Mouse (Mus musculus): ENCODE data around the gene Olfr514. TPM values are rescaled to one million over a fixed set of nuclear protein-coding genes. Genes with fewer than 3 reads are reported as not detected.
"Not testable (repeated sequence)": the region's sequence is repeated elsewhere in the genome, so short reads cannot be mapped to it uniquely, and the experiment has no call there.

Gene Olfr514
- not detected in 2 replicates for polyA plus RNA-seq (2014; fragmentation: Nextera tagmentation; extraction: Ambion mirVana)

- H3K27me3 ChIP-seq (replicated peaks; ENCODE audit: control insufficient read depth, insufficient read depth, low read length): no peaks in the 10 kb centered on the region
- no peak for DNase-seq (ENCODE audit: low spot score)
- H3K4me3 ChIP-seq (ENCODE audit: low read depth, low read length): no peak within 1 kb of the TSS
- H3K4me2 ChIP-seq (ENCODE audit: low read length): no peak within 1 kb of the TSS
- no peaks in the 10 kb centered on the region for H3K36me3 ChIP-seq (ENCODE audit: control insufficient read depth, insufficient read depth, low read length)
- H3K9me3 ChIP-seq (ENCODE audit: control insufficient read depth, low read length): no peaks in the 10 kb centered on the region; the same call in 1 of the 2 replicates
- no peak within 1 kb of the TSS for H3K27ac ChIP-seq (ENCODE audit: low read depth)
- no peak within 1 kb of the TSS for H3K9ac ChIP-seq (ENCODE audit: low read length)
- no peak for ATAC-seq (replicated peaks; ENCODE audit: low FRiP score, low TSS enrichment, low read depth)
- H3K4me1 ChIP-seq (replicated peaks; ENCODE audit: control insufficient read depth, insufficient read depth, low read length): no peaks in the 10 kb centered on the region
Measured at GRCm38 (mm10) chr7:108825897-108826296, at the start of gene Olfr514. Olfr514 (minus strand) TSS chr7:108825997.

- Histone ChIP-seq H3K4me1 (replicated peaks; ENCODE audit: control insufficient read depth, insufficient read depth, low read length) (no peaks in the 10 kb centered on the region), H3K36me3 (ENCODE audit: control insufficient read depth, insufficient read depth, low read length) (no peaks in the 10 kb centered on the region), H3K27ac (ENCODE audit: low read depth) (no peak within 1 kb of the TSS), H3K9ac (ENCODE audit: low read length) (no peak within 1 kb of the TSS), H3K9me3 (ENCODE audit: control insufficient read depth, low read length) (no peaks in the 10 kb centered on the region), H3K27me3 (replicated peaks; ENCODE audit: control insufficient read depth, insufficient read depth, low read length) (no peaks in the 10 kb centered on the region), H3K4me3 (ENCODE audit: low read depth, low read length) (no peak within 1 kb of the TSS), H3K4me2 (ENCODE audit: low read length) (no peak within 1 kb of the TSS)
- ATAC-seq (replicated peaks; ENCODE audit: low FRiP score, low TSS enrichment, low read depth): no peak
- no peak for DNase-seq (ENCODE audit: low spot score)
- 65% methylated on average over 2 of the region's 2 CpGs for WGBS
Measured at GRCm38 (mm10) chr7:108872279-108872678, 46.5 kb upstream of the Olfr514 start, which contains the start of gene Olfr517. Olfr517 (minus strand) TSS chr7:108872379.

GRCm38 (mm10) chr7:108850429-108850828 lies 24.6 kb upstream of the Olfr514 start, which contains the start of gene Olfr516:
Olfr516 (minus strand) TSS chr7:108850529.
- H3K27ac ChIP-seq (ENCODE audit: low read depth): no peak within 1 kb of the TSS

GRCm38 (mm10) chr7:108814593-108815215 lies 11.1 kb downstream of the Olfr514 start:
- H3K27me3 ChIP-seq (replicated peaks; ENCODE audit: control insufficient read depth, insufficient read depth, low read length); H3K4me3 ChIP-seq (ENCODE audit: low read depth, low read length); H3K9me3 ChIP-seq (ENCODE audit: control insufficient read depth, low read length); DNase-seq (ENCODE audit: low spot score); H3K36me3 ChIP-seq (ENCODE audit: control insufficient read depth, insufficient read depth, low read length); H3K27ac ChIP-seq (ENCODE audit: low read depth); H3K4me1 ChIP-seq (replicated peaks; ENCODE audit: control insufficient read depth, insufficient read depth, low read length); H3K9ac ChIP-seq (ENCODE audit: low read length); H3K4me2 ChIP-seq (ENCODE audit: low read length): not testable (repeated sequence)
- peak; percentile 83 for ATAC-seq (replicated peaks; ENCODE audit: low FRiP score, low TSS enrichment, low read depth)
- 49% methylated on average over 5 of the region's 5 CpGs for WGBS

More at GRCm38 (mm10) chr7:108850429-108850828, 24.6 kb upstream of the Olfr514 start, which contains the start of gene Olfr516:
- no peaks in the 10 kb centered on the region for H3K27me3 ChIP-seq (replicated peaks; ENCODE audit: control insufficient read depth, insufficient read depth, low read length)
- H3K4me1 ChIP-seq (replicated peaks; ENCODE audit: control insufficient read depth, insufficient read depth, low read length): no peaks in the 10 kb centered on the region
- no peak within 1 kb of the TSS for H3K4me2 ChIP-seq (ENCODE audit: low read length)
- no peak within 1 kb of the TSS for H3K4me3 ChIP-seq (ENCODE audit: low read depth, low read length)
- no peak for ATAC-seq (replicated peaks; ENCODE audit: low FRiP score, low TSS enrichment, low read depth)
- no peak for DNase-seq (ENCODE audit: low spot score)
- no peaks in the 10 kb centered on the region for H3K36me3 ChIP-seq (ENCODE audit: control insufficient read depth, insufficient read depth, low read length)
- H3K9ac ChIP-seq (ENCODE audit: low read length): no peak within 1 kb of the TSS
- H3K9me3 ChIP-seq (ENCODE audit: control insufficient read depth, low read length): no peaks in the 10 kb centered on the region
- WGBS: 82% methylated on average over 2 of the region's 2 CpGs

GRCm38 (mm10) chr7:108797205-108797933 lies 28.4 kb downstream of the Olfr514 start:
- Histone ChIP-seq H3K36me3 (ENCODE audit: control insufficient read depth, insufficient read depth, low read length) (no peaks in the 10 kb centered on the region), H3K4me2 (ENCODE audit: low read length) (no peak overlapping the region), H3K9ac (ENCODE audit: low read length) (no peak overlapping the region), H3K27ac (ENCODE audit: low read depth) (no peak overlapping the region), H3K9me3 (ENCODE audit: control insufficient read depth, low read length) (no peaks in the 10 kb centered on the region), H3K27me3 (replicated peaks; ENCODE audit: control insufficient read depth, insufficient read depth, low read length) (no peaks in the 10 kb centered on the region), H3K4me1 (replicated peaks; ENCODE audit: control insufficient read depth, insufficient read depth, low read length) (no peaks in the 10 kb centered on the region), H3K4me3 (ENCODE audit: low read depth, low read length) (no peak overlapping the region)
- ATAC-seq (replicated peaks; ENCODE audit: low FRiP score, low TSS enrichment, low read depth) (no peak), DNase-seq (ENCODE audit: low spot score) (no peak)
- 38% methylated on average over 1 of the region's 1 CpGs for WGBS

Other genes with a start within 250 kb of the Olfr514 start
- 0.05 TPM in 1 of 2 replicates, not detected in the other for gene Olfr506, start 215.2 kb downstream of the Olfr514 start, polyA plus RNA-seq (2014; fragmentation: Nextera tagmentation; extraction: Ambion mirVana)
- gene Olfr507, start 204.2 kb downstream of the Olfr514 start, polyA plus RNA-seq (2014; fragmentation: Nextera tagmentation; extraction: Ambion mirVana): not detected in 2 replicates
- not detected in 2 replicates for gene Olfr508, start 196.0 kb downstream of the Olfr514 start, polyA plus RNA-seq (2014; fragmentation: Nextera tagmentation; extraction: Ambion mirVana)
- gene Olfr509, start 174.1 kb downstream of the Olfr514 start, polyA plus RNA-seq (2014; fragmentation: Nextera tagmentation; extraction: Ambion mirVana): not detected in 2 replicates
- gene Olfr510, start 159.6 kb downstream of the Olfr514 start, polyA plus RNA-seq (2014; fragmentation: Nextera tagmentation; extraction: Ambion mirVana): not detected in 2 replicates
- not detected in 2 replicates for gene Olfr512, start 112.7 kb downstream of the Olfr514 start, polyA plus RNA-seq (2014; fragmentation: Nextera tagmentation; extraction: Ambion mirVana)
- gene Olfr513, start 75.0 kb downstream of the Olfr514 start, polyA plus RNA-seq (2014; fragmentation: Nextera tagmentation; extraction: Ambion mirVana): not detected in 2 replicates
- not detected in 2 replicates for gene Olfr516, start 24.5 kb upstream of the Olfr514 start, polyA plus RNA-seq (2014; fragmentation: Nextera tagmentation; extraction: Ambion mirVana)
- not detected in 2 replicates for gene Olfr517, start 46.4 kb upstream of the Olfr514 start, polyA plus RNA-seq (2014; fragmentation: Nextera tagmentation; extraction: Ambion mirVana)
- gene Olfr518, start 59.0 kb upstream of the Olfr514 start, polyA plus RNA-seq (2014; fragmentation: Nextera tagmentation; extraction: Ambion mirVana): not detected in 2 replicates
- not detected in 2 replicates for gene Olfr519, start 68.4 kb upstream of the Olfr514 start, polyA plus RNA-seq (2014; fragmentation: Nextera tagmentation; extraction: Ambion mirVana)
- gene Nlrp10, start 104.2 kb upstream of the Olfr514 start, polyA plus RNA-seq (2014; fragmentation: Nextera tagmentation; extraction: Ambion mirVana): 0.12 TPM in 1 of 2 replicates, not detected in the other
- gene Eif3f, start 108.4 kb upstream of the Olfr514 start, polyA plus RNA-seq (2014; fragmentation: Nextera tagmentation; extraction: Ambion mirVana): 113 and 116 TPM in 2 replicates
- gene Tub, start 124.3 kb upstream of the Olfr514 start, polyA plus RNA-seq (2014; fragmentation: Nextera tagmentation; extraction: Ambion mirVana): 5.2 and 6.3 TPM in 2 replicates